Mouse (Mus musculus) spleen, postnatal 14 days (tissue): ENCODE data around the gene Ccdc126.
A peak's percentile ranks its signal among the peaks of the same experiment; 100 is the strongest.
"Not testable (repeated sequence)": the region's sequence is repeated elsewhere in the genome, so short reads cannot be mapped to it uniquely, and the experiment has no call there.

Source experiments
- DNase-seq, 2 experiments: peaks; one replicate each; pipeline ENCODE4 v3.0.0; 2021 to 2022; ENCODE audit warnings: low spot score in 2 of 2

The Ccdc126 gene

GRCm38 (mm10) chr6:49318966-49319594 lies at the start of gene Ccdc126:
Ccdc126 (plus strand) TSS chr6:49319274.
- DNase-seq: peak; percentile 84 to 90

GRCm38 (mm10) chr6:49269923-49270322 lies 49.2 kb upstream of the Ccdc126 start:
- DNase-seq: no peak

- no peak for DNase-seq
Observed at GRCm38 (mm10) chr6:49271815-49272214, 47.3 kb upstream of the Ccdc126 start.

- DNase-seq: no peak
Observed at GRCm38 (mm10) chr6:49272863-49273262, 46.2 kb upstream of the Ccdc126 start.

GRCm38 (mm10) chr6:49273934-49274333 lies 45.1 kb upstream of the Ccdc126 start:
- DNase-seq: no peak

GRCm38 (mm10) chr6:49274416-49275091 lies 44.5 kb upstream of the Ccdc126 start:
- no peak for DNase-seq

- DNase-seq: no peak
Observed at GRCm38 (mm10) chr6:49275296-49275695, 43.8 kb upstream of the Ccdc126 start.

- DNase-seq: no peak
Observed at GRCm38 (mm10) chr6:49280942-49281341, 38.1 kb upstream of the Ccdc126 start.

GRCm38 (mm10) chr6:49282122-49282521 lies 37.0 kb upstream of the Ccdc126 start:
- no peak for DNase-seq

GRCm38 (mm10) chr6:49298286-49298685 lies 20.8 kb upstream of the Ccdc126 start:
- DNase-seq: no peak

GRCm38 (mm10) chr6:49314821-49315220 lies 4.3 kb upstream of the Ccdc126 start:
- not testable (repeated sequence) for DNase-seq

- no peak for DNase-seq
Observed at GRCm38 (mm10) chr6:49319595-49320315, 681 bp downstream of the Ccdc126 start.

- no peak for DNase-seq
Observed at GRCm38 (mm10) chr6:49321341-49321740, 2.3 kb downstream of the Ccdc126 start.

GRCm38 (mm10) chr6:49322056-49322455 lies 3.0 kb downstream of the Ccdc126 start:
- DNase-seq: no peak

GRCm38 (mm10) chr6:49322986-49323385 lies 3.9 kb downstream of the Ccdc126 start:
- DNase-seq: no peak

- no peak for DNase-seq
Observed at GRCm38 (mm10) chr6:49324528-49324927, 5.5 kb downstream of the Ccdc126 start.

GRCm38 (mm10) chr6:49325294-49325693 lies 6.2 kb downstream of the Ccdc126 start:
- DNase-seq: no peak

GRCm38 (mm10) chr6:49326846-49327245 lies 7.8 kb downstream of the Ccdc126 start:
- DNase-seq: no peak

GRCm38 (mm10) chr6:49331369-49332059 lies 12.4 kb downstream of the Ccdc126 start:
- no peak for DNase-seq

GRCm38 (mm10) chr6:49332060-49332370 lies 12.9 kb downstream of the Ccdc126 start:
- DNase-seq: no peak

- no peak for DNase-seq
Observed at GRCm38 (mm10) chr6:49338566-49338965, 19.5 kb downstream of the Ccdc126 start.

- DNase-seq: no peak
Observed at GRCm38 (mm10) chr6:49339145-49339544, 20.1 kb downstream of the Ccdc126 start.
